Mouse (Mus musculus) spleen, adult 2 months (tissue): ENCODE measurements around the gene Opa1.

Experiments used
- CTCF ChIP-seq: fragments of 200-500 bp; IDR thresholded peaks from 2 replicates; pipeline ENCODE4 v1.5.1; 2011; ENCODE audit warnings: mild to moderate bottlenecking, inconsistent platforms; ENCODE audit not compliant: insufficient read depth, insufficient read length, insufficient replicate concordance; ENCODE audit errors: extremely low read depth
- POLR2A ChIP-seq: fragments of 200-500 bp; IDR thresholded peaks from 2 replicates; pipeline ENCODE4 v1.6.1; 2011; ENCODE audit warnings: low read depth, low read length, inconsistent platforms

DNA sequence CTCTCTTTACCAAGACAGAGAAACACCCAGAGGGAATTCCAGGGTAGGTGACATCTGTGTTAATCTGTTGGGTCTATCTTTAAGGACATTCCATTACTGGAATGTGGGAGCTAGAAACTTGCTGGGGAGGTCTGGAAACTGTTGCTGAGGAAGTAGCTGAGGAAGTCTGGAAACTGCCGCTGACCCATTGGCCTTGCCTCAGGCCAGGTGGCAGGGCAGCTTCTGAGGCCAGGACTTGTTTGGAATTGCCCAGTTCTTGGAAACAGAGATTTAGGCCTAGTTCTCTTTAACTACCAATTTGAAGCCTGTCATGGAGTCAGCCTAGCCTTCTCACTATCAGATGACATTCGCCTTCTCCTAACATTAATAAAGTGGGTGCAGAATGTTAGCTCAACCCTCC is 105.5 kb downstream of the Opa1 start:
- TF ChIP-seq CTCF (no peak), POLR2A (no peak)
